Mouse (Mus musculus) C2C12 (cell line): ENCODE data around the gene Nars2.

Experiments used
- CTCF ChIP-seq: IDR thresholded peaks from one replicate; pipeline ENCODE4 v1.5.1; 2011; ENCODE audit not compliant: control insufficient read depth, insufficient read depth, insufficient read length
- FOSL1 ChIP-seq: IDR thresholded peaks from one replicate; pipeline ENCODE4 v1.8.0; 2011; ENCODE audit warnings: mild to moderate bottlenecking, low read length; ENCODE audit not compliant: poor library complexity, insufficient read depth, severe bottlenecking

GRCm38 (mm10) chr7:97083579-97083978 is 132.3 kb downstream of the Nars2 start:
- TF ChIP-seq CTCF: no peak
- no peak for TF ChIP-seq FOSL1
